Mouse (Mus musculus): ENCODE measurements around the gene Fam228b.
"Not testable (repeated sequence)": the region's sequence is repeated elsewhere in the genome, so short reads cannot be mapped to it uniquely, and the experiment has no call there.

Fam228b gene

GRCm38 (mm10) chr12:4757060-4757459 lies 12.0 kb downstream of the Fam228b start:
- in situ Hi-C loops (cut with MboI; ENCODE audit: low pct_unique_long_range_greater_than_20kb in 1 of 2, low sequenced_read_pairs in 2 of 2, unreplicated experiment in 1 of 2) = no loop called here

GRCm38 (mm10) chr12:4754451-4754850 lies 14.6 kb downstream of the Fam228b start:
- in situ Hi-C loops (cut with MboI; ENCODE audit: low pct_unique_long_range_greater_than_20kb in 1 of 2, low sequenced_read_pairs in 2 of 2, unreplicated experiment in 1 of 2) = not testable (repeated sequence)

GRCm38 (mm10) chr12:4744486-4744885 lies 24.6 kb downstream of the Fam228b start:
- in situ Hi-C loops (cut with MboI; ENCODE audit: low pct_unique_long_range_greater_than_20kb in 1 of 2, low sequenced_read_pairs in 2 of 2, unreplicated experiment in 1 of 2) = no loop called here

- in situ Hi-C loops (cut with MboI; ENCODE audit: low pct_unique_long_range_greater_than_20kb in 1 of 2, low sequenced_read_pairs in 2 of 2, unreplicated experiment in 1 of 2) = no loop called here
Observed at GRCm38 (mm10) chr12:4742183-4742582, 26.9 kb downstream of the Fam228b start.

- in situ Hi-C loops (cut with MboI; ENCODE audit: low pct_unique_long_range_greater_than_20kb in 1 of 2, low sequenced_read_pairs in 2 of 2, unreplicated experiment in 1 of 2) = no loop called here
Observed at GRCm38 (mm10) chr12:4740823-4741222, 28.2 kb downstream of the Fam228b start.

GRCm38 (mm10) chr12:4738031-4738576 lies 31.0 kb downstream of the Fam228b start, which contains the start of gene Fam228a:
TSS of gene Fam228a (minus strand) at chr12:4738430.
- in situ Hi-C loops (cut with MboI; ENCODE audit: low pct_unique_long_range_greater_than_20kb in 1 of 2, low sequenced_read_pairs in 2 of 2, unreplicated experiment in 1 of 2) = no loop called here

- in situ Hi-C loops (cut with MboI; ENCODE audit: low pct_unique_long_range_greater_than_20kb in 1 of 2, low sequenced_read_pairs in 2 of 2, unreplicated experiment in 1 of 2) = no loop called here
Observed at GRCm38 (mm10) chr12:4732332-4732731, 36.7 kb downstream of the Fam228b start.

GRCm38 (mm10) chr12:4731629-4732028 lies 37.4 kb downstream of the Fam228b start:
- in situ Hi-C loops (cut with MboI; ENCODE audit: low pct_unique_long_range_greater_than_20kb in 1 of 2, low sequenced_read_pairs in 2 of 2, unreplicated experiment in 1 of 2) = no loop called here

GRCm38 (mm10) chr12:4729165-4729564 lies 39.9 kb downstream of the Fam228b start:
- in situ Hi-C loops (cut with MboI; ENCODE audit: low pct_unique_long_range_greater_than_20kb in 1 of 2, low sequenced_read_pairs in 2 of 2, unreplicated experiment in 1 of 2) = no loop called here

- in situ Hi-C loops (cut with MboI; ENCODE audit: low pct_unique_long_range_greater_than_20kb in 1 of 2, low sequenced_read_pairs in 2 of 2, unreplicated experiment in 1 of 2) = no loop called here
Observed at GRCm38 (mm10) chr12:4719762-4720754, 49.0 kb downstream of the Fam228b start.

GRCm38 (mm10) chr12:4719066-4719761 lies 49.9 kb downstream of the Fam228b start:
- in situ Hi-C loops (cut with MboI; ENCODE audit: low pct_unique_long_range_greater_than_20kb in 1 of 2, low sequenced_read_pairs in 2 of 2, unreplicated experiment in 1 of 2) = no loop called here

GRCm38 (mm10) chr12:4717417-4717816 lies 51.6 kb downstream of the Fam228b start:
- in situ Hi-C loops (cut with MboI; ENCODE audit: low pct_unique_long_range_greater_than_20kb in 1 of 2, low sequenced_read_pairs in 2 of 2, unreplicated experiment in 1 of 2) = no loop called here

- in situ Hi-C loops (cut with MboI; ENCODE audit: low pct_unique_long_range_greater_than_20kb in 1 of 2, low sequenced_read_pairs in 2 of 2, unreplicated experiment in 1 of 2) = no loop called here
Observed at GRCm38 (mm10) chr12:4715606-4716005, 53.5 kb downstream of the Fam228b start.

GRCm38 (mm10) chr12:4713361-4713760 lies 55.7 kb downstream of the Fam228b start:
- in situ Hi-C loops (cut with MboI; ENCODE audit: low pct_unique_long_range_greater_than_20kb in 1 of 2, low sequenced_read_pairs in 2 of 2, unreplicated experiment in 1 of 2) = no loop called here

- in situ Hi-C loops (cut with MboI; ENCODE audit: low pct_unique_long_range_greater_than_20kb in 1 of 2, low sequenced_read_pairs in 2 of 2, unreplicated experiment in 1 of 2) = no loop called here
Observed at GRCm38 (mm10) chr12:4709926-4710325, 59.1 kb downstream of the Fam228b start.

GRCm38 (mm10) chr12:4708881-4709604 lies 60.0 kb downstream of the Fam228b start:
- in situ Hi-C loops (cut with MboI; ENCODE audit: low pct_unique_long_range_greater_than_20kb in 1 of 2, low sequenced_read_pairs in 2 of 2, unreplicated experiment in 1 of 2) = no loop called here

GRCm38 (mm10) chr12:4708296-4708695 lies 60.8 kb downstream of the Fam228b start:
- in situ Hi-C loops (cut with MboI; ENCODE audit: low pct_unique_long_range_greater_than_20kb in 1 of 2, low sequenced_read_pairs in 2 of 2, unreplicated experiment in 1 of 2) = no loop called here

- in situ Hi-C loops (cut with MboI; ENCODE audit: low pct_unique_long_range_greater_than_20kb in 1 of 2, low sequenced_read_pairs in 2 of 2, unreplicated experiment in 1 of 2) = no loop called here
Observed at GRCm38 (mm10) chr12:4707488-4708017, 61.5 kb downstream of the Fam228b start.
